Mouse (Mus musculus): ENCODE results near the gene Adgrl3.

DNA sequence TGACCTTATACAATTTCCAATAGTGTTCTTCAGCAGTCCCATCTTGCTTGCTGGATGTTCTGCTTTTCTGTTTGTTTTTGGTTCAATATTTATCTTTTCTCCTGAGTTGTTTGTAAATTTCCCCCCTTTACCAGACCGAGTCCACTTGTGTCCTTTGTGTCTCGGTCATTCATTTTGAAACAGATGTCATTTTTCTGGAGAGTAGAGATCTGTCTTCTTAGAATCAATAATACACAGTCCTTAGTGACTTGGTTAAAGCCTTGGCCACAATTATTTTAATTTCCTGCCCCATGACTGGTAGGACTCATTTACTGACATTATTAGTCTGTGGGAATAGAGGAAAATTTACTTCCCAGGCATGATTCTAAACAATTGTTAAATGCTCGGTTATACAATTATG, 709.7 kb downstream of the Adgrl3 start:
- no peak for TF ChIP-seq POLR2A (IDR thresholded peaks at IDR 0.05; ENCODE audit: low read depth, low read length)
- no peak for TF ChIP-seq CTCF (conservative IDR thresholded peaks at IDR 0.05; ENCODE audit: insufficient read depth, insufficient read length, low read depth, low read length)
